Mouse (Mus musculus) right cerebral cortex, postnatal 36 days (tissue): ENCODE results near the gene Mpg.

Experiments
- DNase-seq, 2 experiments: peaks; one replicate each; pipeline ENCODE4 v3.0.0; 2022; ENCODE audit warnings: low spot score in 2 of 2, mixed read lengths in 1 of 2

Mpg gene

GRCm38 (mm10) chr11:32262674-32263415 is 36.5 kb downstream of the Mpg start:
- DNase-seq: no peak

DNA sequence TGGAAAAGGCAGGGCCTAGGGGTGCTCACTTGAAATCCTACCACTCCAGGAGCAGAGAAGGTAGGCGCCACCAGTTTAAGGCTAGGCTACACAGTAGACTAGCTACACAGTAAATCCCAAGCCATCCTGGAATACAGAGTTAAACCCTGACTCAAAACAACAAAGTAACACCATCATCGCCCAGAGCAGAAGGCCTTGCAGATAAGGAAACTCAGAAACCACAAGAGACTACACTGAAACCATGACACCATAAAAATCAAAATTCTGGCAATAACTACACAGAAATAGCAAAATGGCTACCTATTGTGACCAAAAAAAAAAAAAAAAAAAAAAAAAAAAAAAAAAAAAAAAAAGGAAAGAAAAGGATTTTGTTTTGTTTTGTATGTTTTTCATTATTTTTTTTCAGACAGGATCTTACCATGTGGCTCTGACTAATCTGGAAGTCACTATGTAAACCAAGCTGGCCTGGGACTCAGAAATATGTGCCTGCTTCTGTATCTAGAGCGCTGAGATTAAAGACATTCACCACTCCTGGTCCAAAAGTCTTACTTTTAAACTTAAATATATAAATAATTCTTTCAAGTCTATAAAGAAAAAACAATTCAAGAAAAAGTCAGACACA is 38.9 kb downstream of the Mpg start:
- no peak for DNase-seq

DNA sequence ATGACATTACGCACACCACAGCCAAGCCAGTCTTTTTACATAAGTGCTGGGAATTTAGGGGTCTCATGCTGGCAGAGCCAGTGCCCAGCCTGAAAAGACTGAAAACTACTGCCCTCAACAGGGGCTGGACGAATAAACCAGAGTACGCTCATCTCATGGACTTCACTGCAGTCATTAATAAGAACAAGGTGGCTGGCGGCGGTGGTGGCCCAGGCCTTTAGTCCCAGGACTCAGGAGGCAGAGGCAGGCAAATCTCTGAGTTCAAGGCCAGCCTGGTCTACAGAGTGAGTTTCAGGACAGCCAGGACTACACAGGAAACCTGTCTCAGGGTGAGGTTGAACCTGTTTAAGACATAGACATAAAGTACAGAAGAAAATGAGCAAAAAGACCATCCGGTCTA is 39.9 kb downstream of the Mpg start:
- no peak for DNase-seq

DNA sequence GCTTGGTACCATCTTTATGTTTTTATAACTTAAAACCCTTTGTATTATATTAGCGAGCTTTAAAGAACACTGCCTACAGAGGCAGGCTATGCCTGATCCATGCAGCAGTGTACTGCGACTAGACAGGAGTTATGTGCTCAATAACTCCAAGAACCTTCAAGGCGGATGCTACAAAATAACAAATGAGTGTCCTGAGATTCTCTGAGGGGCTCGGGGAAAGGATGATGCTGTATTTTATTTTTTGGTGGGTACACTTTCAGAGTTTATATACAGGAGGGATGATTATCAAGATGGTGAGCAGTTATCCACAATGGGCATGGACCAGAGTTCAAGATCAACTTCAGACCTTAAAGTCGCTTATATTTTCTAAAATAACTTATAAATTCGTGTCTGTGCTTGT is 40.5 kb downstream of the Mpg start:
- DNase-seq: no peak

- DNase-seq: peak; percentile 93
Measured at GRCm38 (mm10) chr11:32267188-32267884, 41.0 kb downstream of the Mpg start, which contains the start of gene Nprl3. Gene Nprl3 (minus strand): TSS chr11:32267707.

- no peak for DNase-seq
Measured at GRCm38 (mm10) chr11:32267964-32268363, 41.7 kb downstream of the Mpg start.

DNA sequence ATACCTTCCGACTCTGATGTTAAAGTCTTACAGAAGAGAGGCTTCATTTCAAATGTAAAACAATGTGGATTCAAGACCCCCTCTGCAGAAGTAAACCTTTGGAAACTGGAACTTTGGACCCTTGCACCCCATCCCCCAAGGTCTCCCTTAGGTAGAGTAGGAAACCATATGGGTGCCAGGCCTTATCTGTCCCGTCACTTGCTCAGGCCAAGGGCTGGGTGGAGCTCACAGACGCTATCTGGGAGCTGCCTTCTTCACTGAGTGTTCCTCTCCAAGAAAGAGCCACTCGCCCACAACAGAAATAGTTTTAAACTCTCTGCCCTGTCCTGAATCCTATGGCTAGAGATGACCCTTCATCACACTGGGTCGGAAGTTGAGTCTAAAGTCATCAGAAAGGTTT is 42.6 kb downstream of the Mpg start:
- DNase-seq: no peak

GRCm38 (mm10) chr11:32271178-32271577 is 44.9 kb downstream of the Mpg start:
- no peak for DNase-seq

DNA sequence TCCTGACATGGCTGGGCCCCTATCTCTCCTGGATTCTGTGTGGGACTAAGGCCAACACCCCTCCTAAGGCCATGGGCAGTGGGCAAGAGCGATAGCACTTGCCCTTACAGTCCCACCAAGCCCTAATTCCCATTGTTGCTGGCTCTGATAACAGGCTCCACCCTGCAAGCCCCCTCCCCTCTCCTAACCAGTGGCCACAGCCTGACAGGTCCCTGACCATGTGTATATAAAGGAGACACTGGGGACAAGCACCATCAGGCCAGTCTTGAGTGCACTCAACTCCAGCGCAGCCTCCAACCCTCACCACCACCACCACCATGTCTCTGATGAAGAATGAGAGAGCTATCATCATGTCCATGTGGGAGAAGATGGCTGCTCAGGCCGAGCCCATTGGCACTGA is 50.0 kb downstream of the Mpg start, which contains the start of gene Hba-x:
Gene Hba-x, plus strand, starts transcription at position 54 of the 400 bp plus-strand sequence.
- no peak for DNase-seq

DNA sequence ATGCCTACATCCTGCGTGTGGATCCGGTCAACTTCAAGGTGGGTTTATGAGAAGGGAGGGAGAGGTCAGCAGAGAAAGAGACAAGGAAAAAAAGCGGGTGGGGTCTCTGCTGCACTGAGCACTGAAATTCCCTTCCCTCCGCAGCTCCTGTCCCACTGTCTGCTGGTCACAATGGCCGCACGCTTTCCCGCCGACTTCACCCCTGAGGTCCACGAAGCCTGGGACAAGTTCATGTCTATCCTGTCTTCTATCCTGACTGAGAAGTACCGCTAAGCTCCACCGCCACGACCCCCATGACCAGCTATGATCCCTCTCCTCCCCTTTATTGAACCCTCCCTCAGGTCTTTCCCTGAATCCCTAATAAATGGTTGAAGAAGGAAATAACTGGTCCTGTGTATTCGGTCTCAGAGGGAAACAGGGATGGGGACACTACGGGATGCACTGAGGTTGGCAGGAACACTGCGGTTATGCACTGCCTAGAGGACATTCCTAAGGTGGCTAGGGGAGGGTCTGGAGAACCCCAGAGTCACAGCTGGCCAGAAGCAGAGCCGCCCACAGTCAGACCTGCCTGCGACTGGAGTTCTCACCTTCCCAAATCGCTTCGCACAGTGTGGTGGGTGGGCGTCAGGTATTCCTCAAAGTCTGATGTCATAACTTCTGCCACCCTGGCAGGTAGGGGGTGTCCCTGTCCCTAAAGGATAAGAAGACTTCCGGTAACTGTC is 51.6 kb downstream of the Mpg start:
- no peak for DNase-seq

GRCm38 (mm10) chr11:32278458-32278957 is 52.2 kb downstream of the Mpg start:
- DNase-seq: no peak

GRCm38 (mm10) chr11:32280646-32281045 is 54.3 kb downstream of the Mpg start:
- DNase-seq: no peak

DNA sequence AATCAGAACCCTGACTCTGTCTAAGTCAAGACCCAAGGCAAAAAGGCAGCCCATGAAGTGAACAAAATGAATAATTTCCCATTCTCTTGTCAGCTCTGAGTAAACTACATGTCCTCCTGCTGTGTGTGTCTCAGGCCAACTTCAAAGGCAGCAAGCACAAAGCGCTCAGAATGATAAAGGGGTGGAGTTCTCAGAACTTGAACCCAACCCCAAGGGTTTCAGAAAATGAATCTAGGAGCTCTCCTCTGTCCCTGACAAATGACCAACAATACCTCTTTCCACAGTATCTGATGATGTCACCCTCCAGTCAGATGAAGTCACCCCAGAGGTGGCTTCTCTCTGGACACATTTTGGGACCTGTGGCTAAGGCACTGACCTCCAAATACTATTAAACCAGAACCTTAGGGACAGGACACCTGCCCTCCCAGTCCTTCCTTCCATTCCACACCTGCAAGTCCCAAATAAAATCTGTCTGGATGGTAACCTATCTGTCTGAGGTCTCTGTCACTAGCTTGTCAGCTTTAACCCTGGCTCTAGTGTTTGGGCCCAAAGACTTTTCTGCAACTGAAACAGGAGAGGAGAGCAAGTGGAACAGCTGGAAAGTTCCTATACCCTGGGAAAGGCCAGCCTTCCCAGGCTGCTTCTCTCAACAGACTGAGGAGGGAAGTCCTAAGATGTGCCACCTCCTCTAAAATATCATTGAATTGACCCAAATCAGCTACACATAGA is 55.3 kb downstream of the Mpg start:
- no peak for DNase-seq
